Mouse (Mus musculus) CH12.LX (cell line): ENCODE measurements at regions not wholly inside any gene's neighbourhood (a gene's known extent, or its start where the extent isn't known, plus 50 kb on each side); places are given as distances from the start of the nearest gene placed in this dataset.

Experiments used
- BHLHE40 ChIP-seq: IDR thresholded peaks from 2 replicates; pipeline ENCODE4 v1.6.1; 2011; ENCODE audit warnings: mild to moderate bottlenecking, low read depth, low read length, improper control_type of control experiment
- CTCF ChIP-seq, 2 experiments: IDR thresholded peaks in 1 of 2; conservative IDR thresholded peaks in 1 of 2; 2 replicates each; pipeline ENCODE4 v1.5.1; 2011 to 2012; ENCODE audit warnings: low read depth in 2 of 2, low read length in 2 of 2, improper control_type of control experiment in 1 of 2, inconsistent platforms in 1 of 2, mild to moderate bottlenecking in 1 of 2, moderate library complexity in 1 of 2
- EP300 ChIP-seq: IDR thresholded peaks from 2 replicates; pipeline ENCODE4 v1.6.1; 2011; ENCODE audit warnings: low read length, improper control_type of control experiment
- POLR2A ChIP-seq: IDR thresholded peaks from 2 replicates; pipeline ENCODE4 v1.6.1; 2011; ENCODE audit warnings: low read depth, mild to moderate bottlenecking, improper control_type of control experiment, low read length

DNA sequence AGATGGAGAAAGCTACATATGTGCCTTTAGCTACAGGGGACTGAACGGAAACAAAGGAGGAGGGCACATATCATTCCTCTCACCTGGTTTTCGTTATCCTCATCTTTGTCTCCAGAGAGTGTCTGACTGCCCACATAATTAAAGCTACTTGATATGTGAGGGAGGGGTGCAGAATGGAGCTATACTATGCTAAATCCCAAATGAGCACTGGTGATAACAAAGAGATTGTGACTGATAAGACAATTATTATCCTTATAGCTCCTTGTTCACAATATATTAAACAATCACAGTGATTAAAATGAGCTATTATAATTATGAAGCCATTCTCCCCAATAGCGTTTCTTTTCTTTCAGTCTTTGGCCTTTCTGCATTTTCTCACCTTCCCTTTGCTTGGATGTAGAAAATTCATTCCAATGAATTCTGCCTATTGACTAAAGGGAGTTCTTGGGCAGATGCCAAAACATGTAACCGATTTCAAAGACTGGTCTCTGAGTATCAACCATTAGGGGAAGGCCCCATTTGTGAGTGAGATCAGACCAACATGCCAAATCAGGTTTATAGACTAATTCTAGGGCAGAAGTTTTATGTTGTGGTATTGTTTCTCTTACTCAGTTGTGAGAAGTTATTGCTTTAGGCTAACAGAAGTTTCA, 528.1 kb upstream of the Arrdc4 start:
- TF ChIP-seq POLR2A = no peak
- no peak for TF ChIP-seq EP300
- no peak for TF ChIP-seq CTCF (conservative IDR thresholded peaks at IDR 0.05 in 1 of 2, IDR thresholded peaks at IDR 0.05 in 1 of 2; ENCODE audit: low read depth in 2 of 2, low read length in 2 of 2)
- no peak for TF ChIP-seq BHLHE40
